Mouse (Mus musculus) lung, postnatal 0 days (tissue): Measurements from ENCODE around the gene Adcy9.

ENCODE experiments used
- CTCF ChIP-seq: IDR thresholded peaks from 2 replicates; pipeline ENCODE4 v1.5.1; 2016; ENCODE audit warnings: antibody characterized with exemption, mild to moderate bottlenecking
- EP300 ChIP-seq: IDR thresholded peaks from 2 replicates; pipeline ENCODE4 v1.6.1; 2016; ENCODE audit warnings: antibody characterized with exemption, mild to moderate bottlenecking, control low read depth

DNA sequence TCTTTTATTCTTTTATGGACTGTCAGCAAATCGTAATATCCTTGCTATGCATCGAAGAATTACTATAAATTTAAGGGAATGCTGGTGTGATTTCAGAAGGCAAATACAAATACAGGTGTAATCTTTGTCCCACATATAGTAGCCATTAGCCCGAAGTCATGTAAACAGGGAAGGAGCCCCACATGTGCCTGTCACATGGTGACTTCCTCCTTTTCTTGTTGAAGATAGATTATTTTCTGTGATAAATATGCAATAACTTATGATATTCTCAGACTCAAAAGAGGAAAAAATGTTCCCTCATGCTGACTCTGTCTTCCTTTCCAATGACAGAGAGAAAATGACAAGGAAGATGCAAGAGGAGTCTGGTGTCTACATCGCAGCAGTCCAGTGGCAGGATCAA is 112.5 kb downstream of the Adcy9 start:
- TF ChIP-seq CTCF (no peak), EP300 (no peak)
